Mouse (Mus musculus) heart, embryonic 14.5 days (tissue): ENCODE results near the gene Prkab2. TPM values are rescaled to one million over a fixed set of nuclear protein-coding genes. Genes with fewer than 3 reads are reported as not detected.

Source experiments
- ATAC-seq: fragments of 200-750 bp; cut with Nextera tagmentation; 2 replicates; pipeline ENCODE4 v1.8.0; 2017; ENCODE audit warnings: low read depth, moderate TSS enrichment; ENCODE audit not compliant: insufficient number of reproducible peaks, insufficient read depth, low FRiP score
- H3K27ac ChIP-seq, 2 experiments: fragments of 200-500 bp in 1 of 2; fragments of 300-500 bp in 1 of 2; sonication (generic) in 1 of 2; replicated peaks in 1 of 2; 2 replicates each; pipeline ENCODE4 v1.5.1; 2012 to 2014; ENCODE audit warnings: low read depth in 2 of 2, low read length in 2 of 2, control low read depth in 1 of 2, mild to moderate bottlenecking in 1 of 2, mixed read lengths in 1 of 2; ENCODE audit not compliant: control insufficient read depth in 1 of 2, insufficient read depth in 1 of 2
- H3K27me3 ChIP-seq: fragments of 300-500 bp; sonication (generic); 2 replicates; pipeline ENCODE4 v1.6.1; 2014; ENCODE audit warnings: mild to moderate bottlenecking, low read length, control low read depth; ENCODE audit not compliant: control insufficient read depth, insufficient read depth
- H3K36me3 ChIP-seq: fragments of 300-500 bp; sonication (generic); 2 replicates; pipeline ENCODE4 v1.6.1; 2014; ENCODE audit warnings: mild to moderate bottlenecking, control low read depth, low read length, mixed read lengths; ENCODE audit not compliant: control insufficient read depth, insufficient read depth
- H3K4me1 ChIP-seq, 2 experiments: fragments of 200-500 bp in 1 of 2; fragments of 300-500 bp in 1 of 2; sonication (generic) in 1 of 2; 2 replicates each; pipeline ENCODE4 v1.6.1; 2012 to 2014; ENCODE audit warnings: low read length in 2 of 2, control low read depth in 1 of 2, mixed read lengths in 1 of 2; ENCODE audit not compliant: control insufficient read depth in 2 of 2, insufficient read depth in 2 of 2
- H3K4me2 ChIP-seq: fragments of 300-500 bp; sonication (generic); 2 replicates; pipeline ENCODE4 v1.6.1; 2014; ENCODE audit warnings: mild to moderate bottlenecking, low read length
- H3K4me3 ChIP-seq, 2 experiments: fragments of 200-500 bp in 1 of 2; fragments of 300-500 bp in 1 of 2; sonication (generic) in 1 of 2; 2 replicates each; pipeline ENCODE4 v1.5.1; 2012 to 2014; ENCODE audit warnings: low read length in 2 of 2, mild to moderate bottlenecking in 2 of 2, control low read depth in 1 of 2, low read depth in 1 of 2, moderate library complexity in 1 of 2; ENCODE audit not compliant: control insufficient read depth in 1 of 2, insufficient read depth in 1 of 2
- H3K9ac ChIP-seq: fragments of 300-500 bp; sonication (generic); 2 replicates; pipeline ENCODE4 v1.6.1; 2014; ENCODE audit warnings: mild to moderate bottlenecking, low read length
- H3K9me3 ChIP-seq: fragments of 300-500 bp; sonication (generic); 2 replicates; pipeline ENCODE4 v1.6.1; 2016; ENCODE audit warnings: low read length, control low read depth; ENCODE audit not compliant: control insufficient read depth
- WGBS: fragments of 180-500 bp; shearing (Covaris S2); extraction: QIAGEN DNeasy Blood & Tissue Kit; methylation state at CpG from one replicate; pipeline ENCODE4 v1.1.7; 2014; 5-methylcytosine and 5-hydroxymethylcytosine counted together
- polyA plus RNA-seq: library from polyadenylated mRNA; unstranded; fragments of >200 nt; fragmentation: Nextera tagmentation; extraction: Ambion mirVana; gene quantifications from 2 replicates; pipeline ENCODE4 v1.2.1, GENCODE M21; 2014

The Prkab2 gene
- polyA plus RNA-seq: 14.1 and 14.4 TPM in 2 replicates

DNA sequence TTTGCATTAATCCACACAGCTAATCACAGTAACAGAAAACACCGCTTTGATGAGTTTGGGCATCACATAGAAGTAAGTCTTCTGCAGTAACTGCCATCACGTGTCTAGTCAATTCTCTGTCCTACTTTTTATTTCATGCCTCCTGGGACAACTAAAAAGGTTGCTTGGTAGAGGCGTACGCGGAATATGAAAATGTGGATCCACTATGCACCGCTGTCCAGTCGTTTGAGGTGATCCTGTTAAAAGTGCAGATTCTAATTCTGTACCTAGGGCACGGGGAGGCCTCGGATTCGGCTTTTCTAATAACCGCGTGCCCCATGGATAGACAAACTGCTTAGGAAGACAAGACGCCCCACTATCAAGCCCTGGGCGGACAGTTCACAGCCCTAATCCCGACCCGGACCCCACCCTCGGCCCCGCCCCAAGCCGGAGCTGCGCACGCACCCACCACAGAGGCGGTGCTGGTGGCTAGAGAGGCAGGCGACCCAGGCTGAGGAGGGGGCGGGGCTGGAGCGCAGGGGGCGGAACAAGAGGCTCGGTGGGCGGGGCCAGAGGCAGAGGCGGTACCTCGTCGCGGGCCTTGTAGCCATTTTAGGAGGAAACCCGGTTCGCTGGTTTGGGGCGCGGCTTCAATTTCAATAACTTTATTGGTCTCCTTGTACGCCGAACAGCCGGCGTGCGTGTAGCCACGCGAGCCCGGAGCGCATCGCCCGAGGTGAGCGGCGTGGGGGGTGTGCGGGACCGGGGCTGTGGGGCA is at the start of gene Prkab2:
Gene Prkab2, plus strand, starts transcription at position 539 of the 757 bp plus-strand sequence.
- Histone ChIP-seq H3K27me3 (no peaks in the 10 kb centered on the region), H3K4me2 (peak within 1 kb of the TSS; percentile 80), H3K27ac (peak within 1 kb of the TSS; percentile 18 to 63; a peak in 3 of 4 replicates), H3K9me3 (no peaks in the 10 kb centered on the region), H3K4me3 (peak within 1 kb of the TSS; percentile 81 to 84), H3K9ac (peak within 1 kb of the TSS; percentile 84), H3K4me1 (peaks cover 11 to 15% of the 10 kb centered on the region in 2 experiments), H3K36me3 (peaks cover 6% of the 10 kb centered on the region)
- peak; percentile 94 for ATAC-seq
- WGBS: 2% methylated on average over 51 of the region's 51 CpGs

DNA sequence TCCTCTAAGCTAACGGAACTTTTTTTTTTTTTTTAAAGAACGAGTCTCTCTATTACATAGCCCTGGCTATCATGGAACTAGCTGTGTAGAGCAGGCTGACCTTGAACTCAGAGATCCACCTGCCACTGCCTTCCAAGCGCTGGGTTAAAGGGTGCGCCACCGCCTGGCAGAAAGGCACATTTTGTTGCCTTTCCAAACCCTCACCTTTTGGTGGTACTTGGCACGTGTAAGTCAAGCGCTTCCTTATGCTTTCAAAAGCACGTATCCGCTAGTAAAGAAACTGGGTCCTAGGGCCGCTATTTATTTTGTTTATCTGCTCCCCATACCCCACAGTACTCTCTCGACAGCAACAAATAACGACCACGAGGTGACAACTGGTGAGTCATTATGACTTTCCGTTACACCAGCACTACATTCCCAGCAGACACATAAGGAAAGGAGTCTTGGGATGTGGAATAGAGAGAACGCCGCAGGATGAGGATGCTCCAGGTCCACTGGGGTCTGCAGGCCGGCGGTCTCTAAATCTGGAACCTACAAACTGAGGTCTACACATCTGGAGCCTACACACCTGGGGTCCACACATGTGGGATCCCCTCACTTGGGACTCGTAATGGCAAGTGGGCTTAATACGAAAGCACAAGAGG is 48.7 kb upstream of the Prkab2 start:
- Histone ChIP-seq H3K27ac (peak overlapping the region; percentile 34 to 94), H3K4me1 (peaks cover 0 to 8% of the 10 kb centered on the region in 2 experiments; a peak in 2 of 4 replicates), H3K9me3 (no peaks in the 10 kb centered on the region), H3K36me3 (no peaks in the 10 kb centered on the region), H3K27me3 (no peaks in the 10 kb centered on the region; the same call in 1 of the 2 replicates), H3K9ac (peak overlapping the region; percentile 92), H3K4me2 (peak overlapping the region; percentile 87), H3K4me3 (peak overlapping the region; percentile 53 to 88)
- 4% methylated on average over 20 of the region's 20 CpGs for WGBS
- ATAC-seq: peak; percentile 35; the same call in 1 of the 2 replicates

DNA sequence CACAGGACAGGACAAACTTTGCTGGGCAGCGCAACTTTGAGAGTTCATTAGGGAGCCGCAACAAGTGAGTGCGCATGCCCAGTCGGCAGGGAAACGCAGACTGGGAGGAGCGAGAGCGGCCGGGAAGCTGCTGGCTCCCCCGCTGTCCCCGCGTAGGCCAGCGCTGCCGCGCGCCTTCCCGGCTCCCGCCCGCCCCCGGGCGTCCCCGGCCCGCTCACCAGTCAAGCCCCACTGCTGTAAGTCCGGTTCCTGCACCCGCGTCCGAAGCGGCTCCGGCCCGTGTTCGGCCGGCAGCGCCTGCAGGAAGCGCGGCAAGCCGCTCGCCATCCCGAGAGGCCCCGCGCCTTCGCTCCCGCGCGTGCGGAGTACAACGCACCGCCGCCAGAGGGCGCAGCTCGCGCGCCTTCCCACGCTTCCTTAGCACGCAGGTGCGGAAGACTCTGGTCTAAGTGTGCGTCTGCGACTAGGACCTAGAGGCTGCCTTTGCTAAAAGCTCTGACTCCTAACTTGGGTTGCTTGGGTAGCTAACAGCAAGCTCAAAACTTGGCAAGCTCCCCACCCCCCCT is 48.1 kb upstream of the Prkab2 start, which contains the start of gene Chd1l:
Gene Chd1l, minus strand, starts transcription at position 359 of the 566 bp plus-strand sequence.
- ATAC-seq: peak; percentile 87
- Histone ChIP-seq H3K4me3 (peak within 1 kb of the TSS; percentile 53 to 88), H3K36me3 (no peaks in the 10 kb centered on the region), H3K9ac (peak within 1 kb of the TSS; percentile 92), H3K27me3 (no peaks in the 10 kb centered on the region; the same call in 1 of the 2 replicates), H3K27ac (peak within 1 kb of the TSS; percentile 40 to 94), H3K9me3 (no peaks in the 10 kb centered on the region), H3K4me2 (peak within 1 kb of the TSS; percentile 87), H3K4me1 (peaks cover 0 to 8% of the 10 kb centered on the region in 2 experiments; a peak in 2 of 4 replicates)
- 0% methylated on average over 50 of the region's 56 CpGs for WGBS

DNA sequence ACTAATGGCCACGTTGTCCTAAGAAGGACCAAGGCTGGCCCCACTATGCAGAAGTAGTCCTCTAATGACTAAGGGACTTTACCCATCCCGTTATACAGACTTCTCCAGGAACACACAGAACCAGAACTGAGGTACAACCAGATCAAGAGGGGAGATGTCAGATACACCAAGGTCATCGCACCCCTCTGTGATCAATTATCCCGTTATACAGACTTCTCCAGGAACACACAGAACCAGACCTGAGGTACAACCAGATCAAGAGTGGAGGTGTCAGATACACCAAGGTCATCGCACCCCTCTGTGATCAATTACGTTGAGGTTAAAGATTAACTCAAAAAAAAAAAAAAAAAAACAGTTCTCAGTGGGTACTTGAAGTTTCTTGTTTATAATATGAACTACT is 47.0 kb upstream of the Prkab2 start:
- H3K9ac ChIP-seq: no peak overlapping the region
- H3K9me3 ChIP-seq: no peaks in the 10 kb centered on the region
- H3K27ac ChIP-seq: no peak overlapping the region
- WGBS: 92% methylated on average over 6 of the region's 6 CpGs
- no peak for ATAC-seq
- H3K4me1 ChIP-seq: peaks cover 0 to 8% of the 10 kb centered on the region in 2 experiments; a peak in 2 of 4 replicates
- H3K4me3 ChIP-seq: no peak overlapping the region
- no peaks in the 10 kb centered on the region for H3K36me3 ChIP-seq
- no peak overlapping the region for H3K4me2 ChIP-seq
- H3K27me3 ChIP-seq: no peaks in the 10 kb centered on the region; the same call in 1 of the 2 replicates

DNA sequence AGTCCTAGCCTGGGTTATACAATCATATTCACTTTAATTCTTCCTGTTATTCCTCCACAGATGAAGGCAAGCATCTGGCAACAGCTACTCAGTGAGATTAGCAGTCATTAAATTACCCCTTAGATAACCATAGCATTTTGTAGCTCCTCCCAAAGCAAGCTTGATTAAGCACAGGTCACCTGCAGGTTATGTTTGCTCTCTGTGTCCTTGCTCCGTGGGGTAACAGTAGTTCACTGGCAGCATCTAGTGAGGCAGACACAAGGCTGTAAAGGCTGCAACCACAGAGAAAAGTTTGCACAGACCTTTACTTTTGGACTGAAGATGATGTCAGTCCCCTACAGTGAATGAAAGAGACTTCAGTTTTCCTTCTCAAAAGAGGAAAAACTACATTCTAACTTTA is 42.8 kb upstream of the Prkab2 start:
- H3K36me3 ChIP-seq: no peaks in the 10 kb centered on the region
- ATAC-seq: no peak
- no peaks in the 10 kb centered on the region; the same call in 1 of the 2 replicates for H3K27me3 ChIP-seq
- no peak overlapping the region for H3K4me2 ChIP-seq
- no peak overlapping the region for H3K27ac ChIP-seq
- H3K9ac ChIP-seq: no peak overlapping the region
- no peak overlapping the region for H3K4me3 ChIP-seq
- H3K9me3 ChIP-seq: no peaks in the 10 kb centered on the region
- 16% methylated on average over 1 of the region's 1 CpGs for WGBS
- peaks cover 0 to 3% of the 10 kb centered on the region in 2 experiments; a peak in 1 of 4 replicates for H3K4me1 ChIP-seq

DNA sequence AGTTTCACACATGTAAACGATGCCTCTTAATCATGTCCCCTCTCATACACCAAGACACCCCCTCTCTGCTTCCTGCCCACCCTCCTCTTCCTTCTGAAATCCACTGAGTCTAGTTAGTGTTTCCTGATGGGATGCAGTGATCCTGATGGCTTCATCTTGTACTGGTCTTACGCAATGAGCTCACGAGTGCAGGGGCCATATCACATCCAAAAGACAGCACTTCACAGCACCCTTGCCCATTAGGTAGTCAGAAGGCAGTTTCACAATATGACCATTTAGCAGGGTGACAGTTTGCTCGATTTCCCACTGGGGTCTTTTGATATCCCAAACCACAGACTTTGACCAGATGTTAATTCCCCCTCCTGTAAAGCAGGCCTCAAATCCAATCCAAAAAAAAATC is 42.1 kb upstream of the Prkab2 start:
- no peaks in the 10 kb centered on the region for H3K9me3 ChIP-seq
- no peaks in the 10 kb centered on the region for H3K36me3 ChIP-seq
- H3K4me3 ChIP-seq: no peak overlapping the region
- no peak overlapping the region for H3K4me2 ChIP-seq
- H3K27ac ChIP-seq: no peak overlapping the region
- H3K4me1 ChIP-seq: no peaks in the 10 kb centered on the region
- ATAC-seq: no peak
- no peaks in the 10 kb centered on the region; the same call in 1 of the 2 replicates for H3K27me3 ChIP-seq
- 82% methylated on average over 4 of the region's 4 CpGs for WGBS
- no peak overlapping the region for H3K9ac ChIP-seq

DNA sequence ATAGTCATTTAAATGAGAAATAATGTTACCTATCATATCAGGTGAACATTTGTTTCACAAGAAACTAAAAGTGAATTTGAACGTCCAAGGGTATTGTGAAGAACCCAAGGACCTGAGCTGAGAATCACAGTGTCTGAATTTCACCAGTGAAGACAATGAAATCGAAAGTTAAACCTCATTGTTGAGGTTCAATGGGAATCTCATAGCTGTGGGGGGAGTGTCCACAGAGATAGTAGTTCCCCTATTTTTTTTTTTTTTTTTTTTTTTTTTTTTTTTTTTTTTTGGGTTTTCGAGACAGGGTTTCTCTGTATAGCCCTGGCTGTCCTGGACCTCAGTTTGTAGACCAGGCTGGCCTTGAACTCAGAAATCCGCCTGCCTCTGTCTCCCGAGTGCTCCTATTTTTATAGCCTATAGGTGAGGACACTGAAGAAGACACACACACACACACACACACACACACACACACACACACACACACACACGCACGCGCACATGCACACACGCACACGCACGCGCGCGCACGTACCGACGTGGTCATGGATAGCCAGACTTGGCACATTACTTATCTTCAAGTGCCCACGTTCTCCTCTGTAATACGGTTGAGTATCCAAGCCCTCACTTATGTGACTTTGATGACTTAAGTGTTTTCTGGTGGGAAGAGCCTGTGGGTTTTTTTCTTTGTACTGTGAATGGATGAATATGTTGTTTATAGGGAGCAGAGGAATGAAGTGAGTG is 40.7 kb upstream of the Prkab2 start:
- no peak for ATAC-seq
- no peak overlapping the region for H3K27ac ChIP-seq
- no peak overlapping the region for H3K4me3 ChIP-seq
- whole genome bisulfite sequencing: 91% methylated on average over 18 of the region's 19 CpGs
- H3K27me3 ChIP-seq: no peaks in the 10 kb centered on the region; the same call in 1 of the 2 replicates
- no peaks in the 10 kb centered on the region for H3K4me1 ChIP-seq
- no peak overlapping the region for H3K4me2 ChIP-seq
- no peaks in the 10 kb centered on the region for H3K36me3 ChIP-seq
- no peak overlapping the region for H3K9ac ChIP-seq
- no peaks in the 10 kb centered on the region for H3K9me3 ChIP-seq
